Mouse (Mus musculus) midbrain, embryonic 15.5 days (tissue): ENCODE data around the gene Plcb1. TPM values are rescaled to one million over a fixed set of nuclear protein-coding genes. Genes with fewer than 3 reads are reported as not detected.
A peak's percentile ranks its signal among the peaks of the same experiment; 100 is the strongest.

ENCODE experiments used
- ATAC-seq: fragments of 200-750 bp; cut with Nextera tagmentation; replicated peaks from 2 replicates; pipeline ENCODE4 v1.8.0; 2017; ENCODE audit warnings: moderate TSS enrichment
- H3K27ac ChIP-seq: fragments of 300-500 bp; sonication (generic); 2 replicates; pipeline ENCODE4 v1.5.1; 2015; ENCODE audit warnings: mild to moderate bottlenecking, inconsistent platforms
- H3K27me3 ChIP-seq: fragments of 300-500 bp; sonication (generic); replicated peaks from 2 replicates; pipeline ENCODE4 v1.6.1; 2015; ENCODE audit warnings: inconsistent platforms
- H3K36me3 ChIP-seq: fragments of 300-500 bp; sonication (generic); replicated peaks from 2 replicates; pipeline ENCODE4 v1.6.1; 2015; ENCODE audit warnings: inconsistent platforms
- H3K4me1 ChIP-seq: fragments of 300-500 bp; sonication (generic); 2 replicates; pipeline ENCODE4 v1.6.1; 2015; ENCODE audit warnings: inconsistent platforms
- H3K4me2 ChIP-seq: fragments of 300-500 bp; sonication (generic); 2 replicates; pipeline ENCODE4 v1.6.1; 2015; ENCODE audit warnings: inconsistent platforms, mild to moderate bottlenecking, moderate library complexity
- H3K4me3 ChIP-seq: fragments of 300-500 bp; sonication (generic); 2 replicates; pipeline ENCODE4 v1.5.1; 2015; ENCODE audit warnings: mild to moderate bottlenecking, inconsistent platforms
- H3K9ac ChIP-seq: fragments of 300-500 bp; sonication (generic); 2 replicates; pipeline ENCODE4 v1.6.1; 2015; ENCODE audit warnings: mild to moderate bottlenecking, inconsistent platforms
- H3K9me3 ChIP-seq: fragments of 300-500 bp; sonication (generic); 2 replicates; pipeline ENCODE4 v1.6.1; 2016; ENCODE audit warnings: inconsistent platforms
- WGBS: fragments of 180-500 bp; shearing (Covaris S2); methylation state at CpG from one replicate; pipeline ENCODE4 v1.1.7; 2015; ENCODE audit warnings: mixed read lengths; 5-methylcytosine and 5-hydroxymethylcytosine counted together
- polyA plus RNA-seq: library from polyadenylated mRNA; unstranded; fragments of >200 nt; fragmentation: Nextera tagmentation; extraction: Ambion mirVana; gene quantifications from 2 replicates; pipeline ENCODE4 v1.2.1, GENCODE M21; 2015

Plcb1 gene
- polyA plus RNA-seq, 1 experiment from 2014 or later, result 38.0 TPM

- WGBS, result 62% methylated on average over 9 of the region's 9 CpGs
Observed at GRCm38 (mm10) chr2:135387990-135388389, 602.1 kb downstream of the Plcb1 start.

GRCm38 (mm10) chr2:135394698-135395097 lies 608.8 kb downstream of the Plcb1 start:
- H3K36me3 ChIP-seq, result no peaks in the 10 kb centered on the region
- no peaks in the 10 kb centered on the region for H3K9me3 ChIP-seq
- no peak overlapping the region for H3K27ac ChIP-seq
- no peak overlapping the region for H3K4me2 ChIP-seq
- no peak overlapping the region for H3K9ac ChIP-seq
- no peak overlapping the region for H3K4me3 ChIP-seq
- H3K4me1 ChIP-seq, result no peaks in the 10 kb centered on the region
- ATAC-seq, result no peak
- no peaks in the 10 kb centered on the region for H3K27me3 ChIP-seq
- WGBS, result 62% methylated on average over 3 of the region's 3 CpGs

More at GRCm38 (mm10) chr2:135387990-135388389, 602.1 kb downstream of the Plcb1 start:
- Histone ChIP-seq H3K27ac (no peak overlapping the region), H3K4me3 (no peak overlapping the region), H3K27me3 (no peaks in the 10 kb centered on the region), H3K4me1 (no peaks in the 10 kb centered on the region), H3K9ac (no peak overlapping the region), H3K9me3 (no peaks in the 10 kb centered on the region), H3K36me3 (0 out of 2 replicates have a peak, but pooled peaks cover 6% of the 10 kb centered on the region), H3K4me2 (no peak overlapping the region)
- ATAC-seq, result no peak

- H3K9me3 ChIP-seq, result no peaks in the 10 kb centered on the region
- H3K36me3 ChIP-seq, result no peaks in the 10 kb centered on the region
- WGBS, result 90% methylated on average over 3 of the region's 3 CpGs
- ATAC-seq, result no peak
- H3K9ac ChIP-seq, result no peak overlapping the region
- no peak overlapping the region for H3K27ac ChIP-seq
- no peak overlapping the region for H3K4me2 ChIP-seq
- no peak overlapping the region for H3K4me3 ChIP-seq
- H3K4me1 ChIP-seq, result no peaks in the 10 kb centered on the region
- H3K27me3 ChIP-seq, result no peaks in the 10 kb centered on the region
Observed at GRCm38 (mm10) chr2:135396375-135396774, 610.5 kb downstream of the Plcb1 start.

- H3K4me2 ChIP-seq, result no peak overlapping the region
- ATAC-seq, result no peak
- no peak overlapping the region for H3K4me3 ChIP-seq
- H3K4me1 ChIP-seq, result no peaks in the 10 kb centered on the region
- no peak overlapping the region for H3K27ac ChIP-seq
- WGBS, result 86% methylated on average over 2 of the region's 2 CpGs
- H3K9me3 ChIP-seq, result no peaks in the 10 kb centered on the region
- H3K36me3 ChIP-seq, result no peaks in the 10 kb centered on the region
- H3K27me3 ChIP-seq, result no peaks in the 10 kb centered on the region
- H3K9ac ChIP-seq, result no peak overlapping the region
Observed at GRCm38 (mm10) chr2:135397970-135398369, 612.1 kb downstream of the Plcb1 start.

GRCm38 (mm10) chr2:135399760-135400159 lies 613.9 kb downstream of the Plcb1 start:
- H3K4me2 ChIP-seq, result no peak overlapping the region
- H3K9ac ChIP-seq, result no peak overlapping the region
- H3K27ac ChIP-seq, result no peak overlapping the region
- H3K27me3 ChIP-seq, result no peaks in the 10 kb centered on the region
- H3K4me3 ChIP-seq, result no peak overlapping the region
- H3K9me3 ChIP-seq, result no peaks in the 10 kb centered on the region
- 87% methylated on average over 6 of the region's 6 CpGs for WGBS
- H3K36me3 ChIP-seq, result no peaks in the 10 kb centered on the region
- ATAC-seq, result no peak
- H3K4me1 ChIP-seq, result no peaks in the 10 kb centered on the region

GRCm38 (mm10) chr2:135402916-135403315 lies 617.0 kb downstream of the Plcb1 start:
- Histone ChIP-seq H3K27me3 (no peaks in the 10 kb centered on the region), H3K9ac (no peak overlapping the region), H3K36me3 (no peaks in the 10 kb centered on the region), H3K9me3 (no peaks in the 10 kb centered on the region), H3K4me3 (no peak overlapping the region), H3K4me1 (no peaks in the 10 kb centered on the region), H3K4me2 (no peak overlapping the region), H3K27ac (no peak overlapping the region)
- no peak for ATAC-seq
- WGBS, result 19% methylated on average over 1 of the region's 1 CpGs

GRCm38 (mm10) chr2:135403344-135403743 lies 617.5 kb downstream of the Plcb1 start:
- Histone ChIP-seq H3K4me3 (no peak overlapping the region), H3K9ac (no peak overlapping the region), H3K27ac (no peak overlapping the region), H3K27me3 (no peaks in the 10 kb centered on the region), H3K4me1 (no peaks in the 10 kb centered on the region), H3K36me3 (no peaks in the 10 kb centered on the region), H3K4me2 (no peak overlapping the region), H3K9me3 (no peaks in the 10 kb centered on the region)
- 60% methylated on average over 6 of the region's 6 CpGs for WGBS
- no peak for ATAC-seq

- Histone ChIP-seq H3K27ac (no peak overlapping the region), H3K9me3 (no peaks in the 10 kb centered on the region), H3K4me2 (no peak overlapping the region), H3K27me3 (no peaks in the 10 kb centered on the region), H3K4me1 (peaks cover under 1% of the 10 kb centered on the region; the same call in 1 of the 2 replicates), H3K9ac (no peak overlapping the region), H3K36me3 (no peaks in the 10 kb centered on the region), H3K4me3 (no peak overlapping the region)
- WGBS, result 23% methylated on average over 1 of the region's 1 CpGs
- ATAC-seq, result no peak
Observed at GRCm38 (mm10) chr2:135404095-135404494, 618.2 kb downstream of the Plcb1 start.

- Histone ChIP-seq H3K27ac (peak overlapping the region; percentile 58), H3K4me3 (no peak overlapping the region), H3K27me3 (no peaks in the 10 kb centered on the region), H3K4me1 (peaks cover 7% of the 10 kb centered on the region), H3K9ac (no peak overlapping the region), H3K9me3 (no peaks in the 10 kb centered on the region), H3K4me2 (no peak overlapping the region), H3K36me3 (no peaks in the 10 kb centered on the region)
- peak; percentile 76 for ATAC-seq
- 11% methylated on average over 5 of the region's 5 CpGs for WGBS
Observed at GRCm38 (mm10) chr2:135409418-135410097, 623.7 kb downstream of the Plcb1 start.

- WGBS, result 66% methylated on average over 2 of the region's 2 CpGs
- no peak for ATAC-seq
- Histone ChIP-seq H3K4me3 (no peak overlapping the region), H3K9ac (no peak overlapping the region), H3K4me1 (peaks cover 7% of the 10 kb centered on the region), H3K4me2 (no peak overlapping the region), H3K27ac (no peak overlapping the region), H3K27me3 (no peaks in the 10 kb centered on the region), H3K9me3 (no peaks in the 10 kb centered on the region), H3K36me3 (no peaks in the 10 kb centered on the region)
Observed at GRCm38 (mm10) chr2:135411675-135412074, 625.8 kb downstream of the Plcb1 start.

GRCm38 (mm10) chr2:135415137-135415536 lies 629.3 kb downstream of the Plcb1 start:
- no peaks in the 10 kb centered on the region for H3K9me3 ChIP-seq
- H3K4me1 ChIP-seq, result 0 out of 2 replicates have a peak, but pooled peaks cover 3% of the 10 kb centered on the region
- H3K4me2 ChIP-seq, result no peak overlapping the region
- no peak for ATAC-seq
- no peak overlapping the region for H3K4me3 ChIP-seq
- H3K27ac ChIP-seq, result no peak overlapping the region
- no peaks in the 10 kb centered on the region for H3K36me3 ChIP-seq
- H3K27me3 ChIP-seq, result no peaks in the 10 kb centered on the region
- H3K9ac ChIP-seq, result no peak overlapping the region
- WGBS, result 59% methylated on average over 4 of the region's 4 CpGs

- Histone ChIP-seq H3K4me3 (no peak overlapping the region), H3K4me2 (no peak overlapping the region), H3K27me3 (no peaks in the 10 kb centered on the region), H3K9me3 (no peaks in the 10 kb centered on the region), H3K4me1 (0 out of 2 replicates have a peak, but pooled peaks cover 3% of the 10 kb centered on the region), H3K27ac (no peak overlapping the region), H3K36me3 (no peaks in the 10 kb centered on the region), H3K9ac (no peak overlapping the region)
- 27% methylated on average over 5 of the region's 5 CpGs for WGBS
- no peak for ATAC-seq
Observed at GRCm38 (mm10) chr2:135419301-135419700, 633.4 kb downstream of the Plcb1 start.

GRCm38 (mm10) chr2:135434947-135435515 lies 649.2 kb downstream of the Plcb1 start:
- 88% methylated on average over 5 of the region's 5 CpGs for WGBS
- no peak overlapping the region for H3K9ac ChIP-seq

More at GRCm38 (mm10) chr2:135434947-135435515, 649.2 kb downstream of the Plcb1 start:
- no peak overlapping the region for H3K4me2 ChIP-seq
- H3K27ac ChIP-seq, result no peak overlapping the region
- H3K27me3 ChIP-seq, result no peaks in the 10 kb centered on the region
- H3K36me3 ChIP-seq, result no peaks in the 10 kb centered on the region
- H3K9me3 ChIP-seq, result no peaks in the 10 kb centered on the region
- H3K4me1 ChIP-seq, result peaks cover 5% of the 10 kb centered on the region
- H3K4me3 ChIP-seq, result no peak overlapping the region
- no peak for ATAC-seq
